Mouse (Mus musculus) testis, postnatal 14 days (tissue): ENCODE measurements at regions not wholly inside any gene's neighbourhood (a gene's known extent, or its start where the extent isn't known, plus 50 kb on each side); places are given as distances from the start of the nearest gene placed in this dataset.

Source experiments
- DNase-seq: peaks from one replicate; pipeline ENCODE4 v3.0.0; 2021; ENCODE audit warnings: low spot score

GRCm38 (mm10) chr16:30652692-30653091 lies 53.2 kb downstream of the Fam43a start:
- no peak for DNase-seq

- no peak for DNase-seq
Measured at GRCm38 (mm10) chr16:30653806-30654205, 54.3 kb downstream of the Fam43a start.

- no peak for DNase-seq
Measured at GRCm38 (mm10) chr16:30654226-30654625, 54.7 kb downstream of the Fam43a start.

GRCm38 (mm10) chr16:30655798-30656221 lies 56.3 kb downstream of the Fam43a start:
- no peak for DNase-seq

GRCm38 (mm10) chr16:30656881-30657280 lies 57.4 kb downstream of the Fam43a start:
- no peak for DNase-seq

GRCm38 (mm10) chr16:30658921-30659320 lies 59.4 kb downstream of the Fam43a start:
- DNase-seq: no peak

GRCm38 (mm10) chr16:30661086-30661977 lies 61.8 kb downstream of the Fam43a start:
- no peak for DNase-seq

- no peak for DNase-seq
Measured at GRCm38 (mm10) chr16:30663055-30663454, 63.5 kb downstream of the Fam43a start.

GRCm38 (mm10) chr16:30663971-30664370 lies 64.4 kb downstream of the Fam43a start:
- no peak for DNase-seq

- DNase-seq: no peak
Measured at GRCm38 (mm10) chr16:30664433-30664832, 64.9 kb downstream of the Fam43a start.

GRCm38 (mm10) chr16:30665881-30666280 lies 66.4 kb downstream of the Fam43a start:
- no peak for DNase-seq

GRCm38 (mm10) chr16:30669883-30670282 lies 70.4 kb downstream of the Fam43a start:
- DNase-seq: no peak

- no peak for DNase-seq
Measured at GRCm38 (mm10) chr16:30671584-30671983, 72.1 kb downstream of the Fam43a start.

GRCm38 (mm10) chr16:30672776-30673550 lies 73.4 kb downstream of the Fam43a start:
- DNase-seq: no peak

- no peak for DNase-seq
Measured at GRCm38 (mm10) chr16:30673662-30674061, 74.1 kb downstream of the Fam43a start.

- DNase-seq: no peak
Measured at GRCm38 (mm10) chr16:30675829-30676228, 76.3 kb downstream of the Fam43a start.

- no peak for DNase-seq
Measured at GRCm38 (mm10) chr16:30677016-30677415, 77.5 kb downstream of the Fam43a start.

- DNase-seq: no peak
Measured at GRCm38 (mm10) chr16:30677896-30678707, 78.6 kb downstream of the Fam43a start.

- DNase-seq: no peak
Measured at GRCm38 (mm10) chr16:30678708-30679492, 79.4 kb downstream of the Fam43a start.

- no peak for DNase-seq
Measured at GRCm38 (mm10) chr16:30679493-30679811, 79.9 kb downstream of the Fam43a start.

- DNase-seq: no peak
Measured at GRCm38 (mm10) chr16:30681421-30681820, 81.9 kb downstream of the Fam43a start.

- no peak for DNase-seq
Measured at GRCm38 (mm10) chr16:30683986-30684385, 84.5 kb downstream of the Fam43a start.
